Mouse (Mus musculus): Measurements from ENCODE around the gene Dmrtb1. TPM values are rescaled to one million over a fixed set of nuclear protein-coding genes. Genes with fewer than 3 reads are reported as not detected.

The Dmrtb1 gene
- total and polyA plus RNA-seq, 3 experiments = not detected

DNA sequence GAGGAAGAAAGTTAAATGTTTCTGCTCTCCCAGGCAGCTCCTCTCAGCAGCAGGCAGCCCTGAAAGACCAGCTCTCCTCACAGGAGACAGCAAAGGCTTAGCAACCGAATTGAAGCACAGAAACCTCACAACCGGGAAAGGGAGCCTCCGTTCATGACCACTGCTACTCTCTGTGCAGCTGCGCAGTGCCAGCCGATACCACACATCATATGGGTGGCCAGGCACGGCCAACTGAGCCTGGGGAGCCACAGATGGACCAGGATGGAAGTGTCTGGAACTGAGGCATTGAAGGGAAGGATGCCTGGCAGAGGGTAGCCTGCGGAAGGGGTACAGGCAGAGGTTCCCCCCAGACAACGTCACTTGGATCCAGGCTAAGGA, 47.0 kb upstream of the Dmrtb1 start:
- dilution Hi-C loops (cut with MboI; ENCODE audit: extremely low pct_ligation_motif_present, extremely low pct_unique_long_range_greater_than_20kb, low sequenced_read_pairs) = no loop called here
- no peak for TF ChIP-seq SMC3 (IDR thresholded peaks at IDR 0.05; ENCODE audit: low read depth, low read length)
- no peak for TF ChIP-seq ZNF384 (IDR thresholded peaks at IDR 0.05; ENCODE audit: low read depth, low read length)
- no peak for TF ChIP-seq TBP (conservative IDR thresholded peaks at IDR 0.05; ENCODE audit: low read depth, low read length)
- no peak for TF ChIP-seq UBTF (IDR thresholded peaks at IDR 0.05; ENCODE audit: low read depth, low read length)
- no peak for TF ChIP-seq JUND (conservative IDR thresholded peaks at IDR 0.05; ENCODE audit: low read depth, low read length)
- no peak for TF ChIP-seq TCF12 (IDR thresholded peaks at IDR 0.05; ENCODE audit: low read depth, low read length)
- TF ChIP-seq MAZ (IDR thresholded peaks at IDR 0.05; ENCODE audit: low read depth, low read length) = no peak
- TF ChIP-seq MXI1 (IDR thresholded peaks at IDR 0.05; ENCODE audit: low read depth, low read length) = no peak
- TF ChIP-seq CHD1 (IDR thresholded peaks at IDR 0.05; ENCODE audit: low read depth, low read length) = no peak
- TF ChIP-seq ETS1 (conservative IDR thresholded peaks at IDR 0.05; ENCODE audit: low read depth, low read length) = no peak
- TF ChIP-seq CHD2 (IDR thresholded peaks at IDR 0.05; ENCODE audit: low read length) = no peak
- Histone ChIP-seq H3K79me2 (replicated peaks; ENCODE audit: control insufficient read depth, extremely low read depth, insufficient read depth, poor library complexity, severe bottlenecking) (no peaks in the 10 kb centered on the region), H3K9me3 (replicated peaks; ENCODE audit: low read length) (no peaks in the 10 kb centered on the region), H3K27ac (ENCODE audit: insufficient read depth, low read depth) (no peak overlapping the region), H3K9ac (ENCODE audit: insufficient read depth, low read depth) (no peak overlapping the region), H3K27me3 (replicated peaks) (no peaks in the 10 kb centered on the region), H3K4me2 (ENCODE audit: insufficient read depth, low read depth, poor library complexity, severe bottlenecking) (no peak overlapping the region), H3K36me3 (replicated peaks in 1 of 2; ENCODE audit: control insufficient read depth in 1 of 2, insufficient read depth in 1 of 2, low read length in 1 of 2) (no peaks in the 10 kb centered on the region), H3K4me1 (ENCODE audit: control insufficient read depth in 1 of 2, insufficient read depth in 2 of 2) (peaks cover 0 to 35% of the 10 kb centered on the region in 2 experiments; a peak in 2 of 4 replicates), H3K4me3 (replicated peaks in 1 of 3; ENCODE audit: low read depth in 2 of 3, low read length in 2 of 3, poor library complexity in 1 of 3) (no peak overlapping the region)
- in situ Hi-C loops (cut with MboI; ENCODE audit: low pct_ligation_motif_present, low pct_unique_long_range_greater_than_20kb, low sequenced_read_pairs) = loop anchor here (5.0 kb wide), 1 partner anchor 111 kb away; no protein-coding TSS in a partner anchor
- DNase-seq (ENCODE audit: extremely low read depth) = no peak

GRCm38 (mm10) chr4:107730391-107731087, 46.5 kb upstream of the Dmrtb1 start:
- Histone ChIP-seq H3K9me3 (replicated peaks; ENCODE audit: low read length) (no peaks in the 10 kb centered on the region), H3K9ac (ENCODE audit: insufficient read depth, low read depth) (no peak overlapping the region), H3K4me1 (ENCODE audit: control insufficient read depth in 1 of 2, insufficient read depth in 2 of 2) (peaks cover 3 to 39% of the 10 kb centered on the region in 2 experiments; a peak in 2 of 4 replicates), H3K27ac (ENCODE audit: insufficient read depth, low read depth) (no peak overlapping the region), H3K79me2 (replicated peaks; ENCODE audit: control insufficient read depth, extremely low read depth, insufficient read depth, poor library complexity, severe bottlenecking) (no peaks in the 10 kb centered on the region), H3K27me3 (replicated peaks) (no peaks in the 10 kb centered on the region), H3K4me3 (replicated peaks in 1 of 3; ENCODE audit: low read depth in 2 of 3, low read length in 2 of 3, poor library complexity in 1 of 3) (no peak overlapping the region), H3K36me3 (replicated peaks in 1 of 2; ENCODE audit: control insufficient read depth in 1 of 2, insufficient read depth in 1 of 2, low read length in 1 of 2) (no peaks in the 10 kb centered on the region), H3K4me2 (ENCODE audit: insufficient read depth, low read depth, poor library complexity, severe bottlenecking) (no peak overlapping the region)
- in situ Hi-C loops (cut with MboI; ENCODE audit: low pct_ligation_motif_present, low pct_unique_long_range_greater_than_20kb, low sequenced_read_pairs) = loop anchor here (5.0 kb wide), 1 partner anchor 112 kb away; no protein-coding TSS in a partner anchor
- DNase-seq (ENCODE audit: extremely low read depth) = no peak
- dilution Hi-C loops (cut with MboI; ENCODE audit: extremely low pct_ligation_motif_present, extremely low pct_unique_long_range_greater_than_20kb, low sequenced_read_pairs) = no loop called here
- no peak for TF ChIP-seq ZNF384 (IDR thresholded peaks at IDR 0.05; ENCODE audit: low read depth, low read length)
- no peak for TF ChIP-seq IRF4 (IDR thresholded peaks at IDR 0.05; ENCODE audit: low read depth, low read length)
- no peak for TF ChIP-seq TBP (conservative IDR thresholded peaks at IDR 0.05; ENCODE audit: low read depth, low read length)
- no peak for TF ChIP-seq MAX (IDR thresholded peaks at IDR 0.05; ENCODE audit: low read length)
- no peak for TF ChIP-seq MAZ (IDR thresholded peaks at IDR 0.05; ENCODE audit: low read depth, low read length)
- no peak for TF ChIP-seq USF2 (conservative IDR thresholded peaks at IDR 0.05; ENCODE audit: low read depth, low read length)
- TF ChIP-seq MYC (IDR thresholded peaks at IDR 0.05; ENCODE audit: low read depth, low read length) = no peak
- no peak for TF ChIP-seq RCOR1 (conservative IDR thresholded peaks at IDR 0.05; ENCODE audit: low read depth, low read length)
- TF ChIP-seq POLR2AphosphoS2 (IDR thresholded peaks at IDR 0.05; ENCODE audit: low read depth, low read length) = no peak
- no peak for TF ChIP-seq ELF1 (IDR thresholded peaks at IDR 0.05; ENCODE audit: low read depth, low read length)
- TF ChIP-seq NELFE (IDR thresholded peaks at IDR 0.05; ENCODE audit: low read depth, low read length) = no peak
- no peak for TF ChIP-seq JUN (IDR thresholded peaks at IDR 0.05; ENCODE audit: insufficient read depth, low read depth, low read length)
